Mouse (Mus musculus): ENCODE data around the gene Arrdc2.

Arrdc2 gene

GRCm38 (mm10) chr8:70839408-70840351 is at the start of gene Arrdc2:
TSS of gene Arrdc2 (minus strand) at chr8:70839720.
- peak; percentile 100 for DNase-seq

- DNase-seq = no peak
These were observed 48.1 kb upstream of the Arrdc2 start for GRCm38 (mm10) chr8:70887669-70888068.

GRCm38 (mm10) chr8:70885612-70886011 is 46.1 kb upstream of the Arrdc2 start:
- no peak for DNase-seq

DNA sequence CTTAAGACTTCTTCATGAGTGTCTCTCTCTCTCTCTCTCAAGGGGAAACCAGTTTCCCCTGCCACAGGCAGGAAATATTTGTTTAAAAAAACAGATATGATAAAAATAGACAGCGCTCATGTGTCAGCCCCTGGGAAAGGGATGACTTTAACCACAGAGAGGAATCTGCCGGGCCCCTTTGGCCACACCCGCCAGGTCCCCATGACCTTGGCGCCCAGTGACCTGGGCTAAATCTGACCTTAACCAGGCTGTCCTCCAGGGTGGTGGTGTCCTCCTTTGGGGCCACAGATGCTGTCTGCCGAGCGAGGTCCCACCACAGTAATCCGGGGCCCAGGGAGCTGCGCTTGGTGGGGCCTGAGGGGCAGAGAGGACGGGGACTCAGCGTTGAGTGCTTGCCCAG is 45.2 kb upstream of the Arrdc2 start:
- no peak for DNase-seq

DNA sequence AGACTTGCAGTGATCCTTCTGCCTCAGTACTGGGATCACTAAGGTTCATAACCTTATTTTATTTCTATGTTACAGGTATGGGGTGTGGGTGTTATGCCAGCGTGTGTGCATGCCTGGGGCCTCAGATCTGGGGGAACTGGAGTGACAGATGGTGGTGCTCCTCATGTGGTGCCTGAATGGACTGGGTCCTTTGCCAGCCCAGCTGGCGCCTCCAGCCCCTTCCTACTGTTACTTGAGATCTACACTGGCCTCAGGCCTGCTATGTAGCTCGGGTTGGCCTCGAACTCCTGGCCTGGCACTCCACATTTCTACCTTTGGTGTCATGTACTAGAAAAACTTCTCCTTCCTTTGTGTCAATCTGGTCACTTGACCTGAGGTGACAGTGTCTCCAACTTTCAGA is 44.7 kb upstream of the Arrdc2 start:
- no peak for DNase-seq

GRCm38 (mm10) chr8:70880546-70880945 is 41.0 kb upstream of the Arrdc2 start:
- DNase-seq = no peak

DNA sequence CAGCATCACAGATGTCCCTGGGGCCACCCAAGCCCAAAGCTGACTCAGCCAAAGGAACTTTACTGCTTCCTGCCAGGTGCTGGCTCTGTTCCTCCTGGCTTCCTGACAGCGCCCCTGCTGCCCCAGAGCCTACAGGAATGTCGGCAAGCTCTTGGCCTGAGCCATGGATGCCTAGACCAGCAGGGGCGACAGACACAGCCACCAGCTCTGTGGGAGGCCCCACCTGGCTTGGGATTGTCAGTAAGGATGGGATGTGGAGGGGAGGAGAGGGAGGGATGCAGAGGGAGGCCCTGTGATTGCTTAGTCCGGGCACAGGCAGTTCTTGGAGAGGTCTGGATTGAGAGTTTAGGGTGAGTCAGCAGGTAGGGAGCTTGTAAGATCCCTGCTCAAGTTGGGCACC is 40.6 kb upstream of the Arrdc2 start:
- no peak for DNase-seq

DNA sequence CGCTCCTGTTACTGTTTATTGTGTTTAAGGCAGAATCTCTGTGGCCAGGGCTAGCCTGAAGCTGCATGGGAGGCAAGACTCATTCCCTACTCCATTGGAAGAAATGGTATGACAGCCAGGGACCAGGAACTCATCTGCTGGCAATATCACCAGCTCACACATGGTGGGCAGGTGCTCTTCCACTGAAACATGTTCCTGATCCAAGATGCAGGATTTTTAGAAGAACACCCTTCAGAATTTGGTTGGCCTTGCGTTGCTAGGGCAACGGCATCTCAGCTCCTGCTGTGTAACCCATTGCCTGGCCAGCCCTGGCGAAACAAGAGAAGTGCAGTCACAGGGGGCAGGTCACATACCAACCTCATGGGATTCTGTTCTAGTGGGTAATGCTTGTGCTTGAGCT is 40.0 kb upstream of the Arrdc2 start:
- DNase-seq = no peak

- no peak for DNase-seq
These were observed 38.7 kb upstream of the Arrdc2 start for GRCm38 (mm10) chr8:70878178-70878577.

GRCm38 (mm10) chr8:70876382-70876781 is 36.9 kb upstream of the Arrdc2 start:
- DNase-seq = no peak

DNA sequence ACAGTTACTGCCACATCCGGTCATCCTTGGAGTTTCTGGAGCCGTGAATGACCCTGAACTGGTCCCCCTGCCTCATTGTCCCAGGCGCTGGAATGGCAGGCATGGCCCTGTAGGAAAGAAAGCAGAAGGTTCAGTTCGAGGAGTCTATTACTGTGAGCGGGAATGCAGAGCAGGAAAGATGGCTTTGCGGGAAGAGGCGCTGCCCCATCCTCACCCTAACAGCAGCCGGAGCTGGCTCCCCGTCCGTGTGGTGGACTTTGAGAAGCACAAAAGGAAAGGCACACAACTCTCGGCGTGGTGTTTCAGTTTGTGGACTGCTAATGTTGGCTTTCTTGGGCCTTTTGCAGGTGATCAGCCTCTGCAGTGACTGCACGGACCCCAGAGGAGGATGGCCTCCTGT is 34.9 kb upstream of the Arrdc2 start:
- no peak for DNase-seq

GRCm38 (mm10) chr8:70873364-70873985 is 34.0 kb upstream of the Arrdc2 start, which contains the start of gene Ccdc124:
TSS of gene Ccdc124 (minus strand) at chr8:70873935.
- DNase-seq = peak; percentile 98

DNA sequence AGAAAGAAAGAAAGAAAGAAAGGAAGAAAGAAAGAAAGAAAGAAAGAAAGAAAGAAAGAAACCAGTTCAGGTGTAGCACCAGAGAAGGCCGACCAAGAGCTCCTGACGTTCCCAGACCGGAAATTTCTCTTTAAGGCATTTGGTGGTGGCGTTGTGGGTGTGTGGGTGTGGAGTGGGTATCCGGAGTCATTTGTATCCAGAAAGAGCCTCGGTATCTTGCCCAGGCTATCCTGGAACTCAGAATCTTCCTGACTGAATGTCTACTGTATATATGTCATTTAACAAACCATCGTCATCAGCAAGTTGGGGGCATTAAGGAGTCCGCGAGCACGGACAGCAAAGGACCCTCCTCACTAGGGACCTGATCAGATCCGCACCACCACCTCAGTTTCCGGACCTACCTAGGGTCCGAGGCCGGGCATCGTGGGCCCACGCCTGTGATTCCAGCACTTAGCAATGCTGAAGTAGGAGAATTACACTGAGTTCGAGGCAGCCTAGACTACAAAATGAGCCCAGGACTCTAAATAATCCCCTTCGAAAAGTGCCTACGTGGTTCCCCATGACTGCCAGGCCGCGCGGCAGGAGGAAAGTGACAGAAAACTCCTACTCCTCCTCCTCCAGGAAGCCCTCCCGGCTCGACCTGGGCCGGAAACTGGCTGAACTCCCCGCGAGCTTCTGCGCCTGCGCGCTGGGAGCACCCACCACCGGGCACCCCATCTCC is 33.3 kb upstream of the Arrdc2 start:
- DNase-seq = no peak

GRCm38 (mm10) chr8:70871195-70871807 is 31.8 kb upstream of the Arrdc2 start:
- DNase-seq = no peak

GRCm38 (mm10) chr8:70869601-70870041 is 30.1 kb upstream of the Arrdc2 start:
- peak; percentile 89 for DNase-seq

- peak; percentile 37 for DNase-seq
These were observed 29.7 kb upstream of the Arrdc2 start for GRCm38 (mm10) chr8:70869199-70869571.

GRCm38 (mm10) chr8:70868559-70869198 is 29.2 kb upstream of the Arrdc2 start:
- DNase-seq = peak; percentile 79

- DNase-seq = no peak
These were observed 27.0 kb upstream of the Arrdc2 start for GRCm38 (mm10) chr8:70866566-70866965.

DNA sequence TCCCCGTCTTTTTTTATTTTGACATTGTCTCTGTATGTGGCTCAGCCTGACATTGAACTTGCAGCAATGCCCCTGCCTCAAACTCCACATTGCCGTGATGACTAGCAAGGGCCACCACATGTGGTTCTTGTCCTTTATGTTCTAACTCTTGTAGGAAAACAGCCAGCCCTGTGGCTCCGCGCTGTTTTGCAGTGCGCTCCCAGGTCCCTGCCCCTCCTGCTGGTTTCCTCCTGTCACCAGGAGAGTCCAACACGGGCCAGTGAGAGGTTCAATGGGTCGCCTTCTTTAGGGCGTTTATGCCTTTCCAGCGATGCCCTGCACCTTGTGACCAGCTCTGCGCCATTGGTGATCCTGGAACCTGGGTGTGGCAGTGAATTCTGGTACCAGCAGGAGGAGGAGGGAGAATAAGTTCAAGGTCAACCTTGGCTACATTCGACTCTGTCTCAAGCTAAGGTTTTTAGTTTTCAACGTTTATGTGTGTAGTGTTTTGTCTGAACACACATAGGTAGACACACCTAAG is 26.5 kb upstream of the Arrdc2 start:
- DNase-seq = no peak

- peak; percentile 100 for DNase-seq
These were observed 26.0 kb upstream of the Arrdc2 start for GRCm38 (mm10) chr8:70865350-70866000.

GRCm38 (mm10) chr8:70864712-70865221 is 25.2 kb upstream of the Arrdc2 start:
- DNase-seq = no peak
